Mouse (Mus musculus) kidney, embryonic 14.5 days (tissue): ENCODE measurements at regions not wholly inside any gene's neighbourhood (a gene's known extent, or its start where the extent isn't known, plus 50 kb on each side); places are given as distances from the start of the nearest gene placed in this dataset.

Experiments
- ATAC-seq: fragments of 200-750 bp; cut with Nextera tagmentation; 2 replicates; pipeline ENCODE4 v1.8.0; 2017; ENCODE audit warnings: moderate number of reproducible peaks, mild to moderate bottlenecking, moderate TSS enrichment, moderate library complexity; ENCODE audit not compliant: low FRiP score, low TSS enrichment
- H3K27ac ChIP-seq: fragments of 300-500 bp; sonication (generic); 2 replicates; pipeline ENCODE4 v1.5.1; 2014; ENCODE audit warnings: low read depth, mild to moderate bottlenecking, low read length, moderate library complexity, mixed read lengths
- H3K27me3 ChIP-seq: fragments of 300-500 bp; sonication (generic); 2 replicates; pipeline ENCODE4 v1.6.1; 2014; ENCODE audit warnings: mild to moderate bottlenecking, low read length; ENCODE audit not compliant: control insufficient read depth, insufficient read depth
- H3K36me3 ChIP-seq: fragments of 300-500 bp; sonication (generic); 2 replicates; pipeline ENCODE4 v1.6.1; 2014; ENCODE audit warnings: low read length, mixed read lengths; ENCODE audit not compliant: control insufficient read depth, insufficient read depth
- H3K4me1 ChIP-seq: fragments of 300-500 bp; sonication (generic); 2 replicates; pipeline ENCODE4 v1.6.1; 2014; ENCODE audit warnings: low read length, mixed read lengths; ENCODE audit not compliant: control insufficient read depth, insufficient read depth
- H3K4me2 ChIP-seq: fragments of 300-500 bp; sonication (generic); replicated peaks from 2 replicates; pipeline ENCODE4 v1.6.1; 2014; ENCODE audit warnings: low read depth, mild to moderate bottlenecking, low read length
- H3K4me3 ChIP-seq: fragments of 300-500 bp; sonication (generic); 2 replicates; pipeline ENCODE4 v1.5.1; 2014; ENCODE audit warnings: mild to moderate bottlenecking, low read length
- H3K9ac ChIP-seq: fragments of 300-500 bp; sonication (generic); 2 replicates; pipeline ENCODE4 v1.6.1; 2014; ENCODE audit warnings: low read depth, mild to moderate bottlenecking, low read length, moderate library complexity
- H3K9me3 ChIP-seq: fragments of 300-500 bp; sonication (generic); 2 replicates; pipeline ENCODE4 v1.6.1; 2016; ENCODE audit warnings: low read length; ENCODE audit not compliant: control insufficient read depth
- WGBS: fragments of 180-500 bp; shearing (Covaris S2); extraction: QIAGEN DNeasy Blood & Tissue Kit; methylation state at CpG from one replicate; pipeline ENCODE4 v1.1.7; 2014; 5-methylcytosine and 5-hydroxymethylcytosine counted together

DNA sequence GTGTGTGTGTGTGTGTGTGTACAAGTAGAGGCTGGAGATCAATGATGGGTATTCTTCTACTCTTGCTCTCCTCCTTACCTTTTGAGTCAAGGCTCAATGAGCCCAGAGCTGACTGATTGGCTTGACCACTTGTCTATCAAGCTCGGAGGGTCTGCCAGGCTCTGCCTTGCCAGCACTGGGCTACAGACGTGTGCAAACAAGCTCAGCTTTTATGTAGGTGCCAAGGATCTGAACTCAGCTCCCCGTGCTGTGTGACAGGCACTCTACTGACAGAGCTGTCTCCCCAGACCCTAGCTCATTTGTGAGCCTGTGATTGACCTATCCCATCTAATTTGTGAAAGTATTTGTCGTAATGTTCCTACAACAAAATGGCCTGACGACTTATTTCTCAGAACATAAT, 54.2 kb upstream of the Cdc42bpa start:
- H3K4me3 ChIP-seq, result no peak overlapping the region
- no peak for ATAC-seq
- H3K9me3 ChIP-seq, result no peaks in the 10 kb centered on the region
- WGBS, result 94% methylated on average over 5 of the region's 5 CpGs
- H3K9ac ChIP-seq, result no peak overlapping the region
- H3K27me3 ChIP-seq, result no peaks in the 10 kb centered on the region
- no peaks in the 10 kb centered on the region for H3K4me1 ChIP-seq
- H3K27ac ChIP-seq, result no peak overlapping the region
- no peak overlapping the region for H3K4me2 ChIP-seq
- no peaks in the 10 kb centered on the region for H3K36me3 ChIP-seq

DNA sequence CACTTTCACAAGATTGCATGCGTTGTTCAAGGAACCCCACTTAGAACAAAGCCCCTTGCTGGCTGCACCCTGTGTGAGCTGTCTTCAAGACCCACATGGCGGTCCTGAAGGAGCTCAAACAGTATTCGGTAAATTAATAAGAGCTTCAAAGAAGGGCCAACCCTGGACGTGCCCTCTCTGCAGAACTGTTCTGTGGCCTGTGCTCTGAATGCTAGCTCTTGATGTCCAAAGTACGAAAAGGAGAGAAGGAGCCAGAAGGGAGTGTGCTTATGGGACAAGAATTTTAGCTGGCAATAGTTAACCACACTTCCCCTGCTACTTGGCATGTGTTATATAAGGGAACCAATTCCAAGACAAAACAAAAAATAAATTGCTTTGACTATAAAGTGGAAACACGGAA, 67.6 kb upstream of the Cdc42bpa start:
- no peaks in the 10 kb centered on the region for H3K36me3 ChIP-seq
- no peaks in the 10 kb centered on the region for H3K4me1 ChIP-seq
- no peak overlapping the region for H3K27ac ChIP-seq
- ATAC-seq, result no peak
- no peak overlapping the region for H3K9ac ChIP-seq
- WGBS, result 89% methylated on average over 6 of the region's 6 CpGs
- H3K27me3 ChIP-seq, result no peaks in the 10 kb centered on the region
- H3K9me3 ChIP-seq, result 0 out of 2 replicates have a peak, but pooled peaks cover 3% of the 10 kb centered on the region
- no peak overlapping the region for H3K4me3 ChIP-seq
- no peak overlapping the region for H3K4me2 ChIP-seq

DNA sequence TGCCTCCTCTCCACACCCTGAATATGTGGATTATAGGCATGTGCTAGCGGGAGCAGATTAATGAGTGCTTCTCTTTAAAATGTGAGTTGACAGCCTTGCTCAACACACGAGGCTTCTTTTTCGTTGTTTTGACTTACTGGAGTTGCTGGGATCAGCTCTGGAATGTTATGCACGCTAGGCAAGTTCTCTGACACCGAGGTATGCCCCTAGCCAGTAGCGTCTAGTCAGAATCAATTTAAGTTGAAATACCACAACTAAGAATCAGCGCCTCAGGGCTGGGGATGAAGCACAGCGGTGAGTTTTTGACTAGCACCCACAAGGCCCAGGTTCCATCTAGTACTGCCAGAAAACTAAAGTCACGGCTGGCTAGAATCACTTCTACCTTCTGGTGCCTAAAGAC, 72.4 kb upstream of the Cdc42bpa start:
- H3K4me2 ChIP-seq, result no peak overlapping the region
- no peak overlapping the region for H3K4me3 ChIP-seq
- 71% methylated on average over 9 of the region's 9 CpGs for WGBS
- H3K27ac ChIP-seq, result no peak overlapping the region
- H3K36me3 ChIP-seq, result no peaks in the 10 kb centered on the region
- no peaks in the 10 kb centered on the region for H3K27me3 ChIP-seq
- H3K9me3 ChIP-seq, result no peaks in the 10 kb centered on the region
- ATAC-seq, result no peak
- no peaks in the 10 kb centered on the region for H3K4me1 ChIP-seq
- H3K9ac ChIP-seq, result no peak overlapping the region

DNA sequence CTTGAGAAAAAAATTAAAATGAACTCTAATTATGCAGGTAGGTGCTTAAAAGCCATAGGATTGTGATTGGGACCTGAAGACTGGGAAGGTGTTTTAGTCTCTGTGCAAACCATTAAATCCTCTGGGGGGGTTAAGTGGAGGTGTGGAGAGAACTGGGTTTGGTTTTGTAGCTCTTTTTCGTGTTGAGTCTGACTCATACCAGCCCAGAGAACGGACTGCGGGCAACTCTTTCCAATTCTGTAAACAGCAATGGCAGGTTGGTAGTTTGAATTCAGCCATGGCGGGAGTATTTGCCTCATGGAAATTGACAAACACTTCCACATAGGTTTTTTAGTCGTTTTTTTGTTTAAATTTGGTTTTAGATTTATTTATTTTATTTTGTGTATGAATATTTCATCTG, 77.7 kb upstream of the Ahctf1 start:
- Histone ChIP-seq H3K4me3 (no peak overlapping the region), H3K9me3 (no peaks in the 10 kb centered on the region), H3K27ac (no peak overlapping the region), H3K36me3 (no peaks in the 10 kb centered on the region), H3K4me2 (no peak overlapping the region), H3K4me1 (no peaks in the 10 kb centered on the region), H3K9ac (no peak overlapping the region), H3K27me3 (no peaks in the 10 kb centered on the region)
- ATAC-seq, result no peak
- WGBS, result 84% methylated on average over 5 of the region's 5 CpGs

DNA sequence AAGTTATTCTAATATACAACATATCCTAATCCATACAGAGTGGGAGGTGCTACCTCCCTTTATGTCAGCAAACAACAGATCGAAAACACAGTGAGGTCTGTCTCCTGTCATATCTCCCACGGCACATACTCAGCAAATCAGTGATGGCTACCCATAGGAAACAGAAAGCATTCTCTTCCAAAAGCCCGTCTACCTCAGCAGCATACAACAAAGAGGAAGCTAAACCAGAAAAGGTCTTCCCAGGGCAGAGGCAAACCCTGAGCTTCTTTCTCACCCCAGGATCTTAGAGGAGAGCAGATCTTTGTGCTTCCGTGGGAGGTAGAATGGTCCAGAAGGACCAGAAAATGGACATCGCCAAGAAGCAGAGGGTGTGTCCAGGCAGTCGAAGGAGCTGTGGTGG, 74.4 kb upstream of the Ahctf1 start:
- no peaks in the 10 kb centered on the region for H3K36me3 ChIP-seq
- H3K27me3 ChIP-seq, result no peaks in the 10 kb centered on the region
- H3K4me1 ChIP-seq, result no peaks in the 10 kb centered on the region
- no peak overlapping the region for H3K27ac ChIP-seq
- no peak overlapping the region for H3K4me3 ChIP-seq
- H3K9ac ChIP-seq, result no peak overlapping the region
- H3K4me2 ChIP-seq, result no peak overlapping the region
- no peak for ATAC-seq
- H3K9me3 ChIP-seq, result no peaks in the 10 kb centered on the region; the same call in 1 of the 2 replicates
- WGBS, result 79% methylated on average over 6 of the region's 6 CpGs

DNA sequence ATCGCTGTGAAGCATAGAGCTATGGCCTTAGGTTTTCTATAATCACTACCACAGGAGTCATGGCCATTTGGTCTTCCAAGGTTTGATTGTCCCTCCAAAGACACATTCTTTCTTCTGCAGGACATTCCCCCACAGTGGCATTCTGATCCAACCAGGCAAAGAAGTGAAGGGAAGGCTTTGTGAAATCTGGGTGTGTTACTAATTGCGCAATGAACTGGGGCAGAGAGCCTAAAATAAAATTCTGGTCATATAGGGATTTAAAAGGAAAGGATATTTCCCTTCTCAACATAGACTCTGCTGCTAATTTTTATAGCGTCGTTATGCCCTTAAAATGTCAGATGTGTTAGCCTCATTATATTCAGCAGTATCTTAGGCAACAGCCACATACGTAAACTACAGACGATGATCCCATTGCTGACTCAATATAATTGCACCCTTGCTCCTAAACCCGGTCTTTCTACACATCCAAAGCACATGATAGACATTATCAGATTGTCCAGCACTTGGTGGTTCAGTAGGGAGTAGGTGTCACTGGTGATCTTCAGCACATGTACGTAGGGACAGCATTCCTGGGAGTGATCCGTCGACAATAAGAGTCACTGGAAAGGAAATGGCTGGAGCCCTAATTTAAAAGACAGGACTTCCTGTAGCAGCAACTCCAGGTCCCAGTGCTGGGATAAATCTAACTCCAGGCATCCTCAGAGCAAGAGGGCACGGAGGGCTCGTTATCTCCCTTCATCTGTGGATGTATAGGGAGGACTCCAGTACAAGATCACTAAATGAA, 70.5 kb upstream of the Ahctf1 start:
- WGBS, result 70% methylated on average over 12 of the region's 12 CpGs
- no peak overlapping the region for H3K4me3 ChIP-seq
- no peaks in the 10 kb centered on the region; the same call in 1 of the 2 replicates for H3K9me3 ChIP-seq
- no peak overlapping the region for H3K4me2 ChIP-seq
- no peak for ATAC-seq
- no peak overlapping the region for H3K27ac ChIP-seq
- H3K4me1 ChIP-seq, result no peaks in the 10 kb centered on the region
- no peaks in the 10 kb centered on the region for H3K36me3 ChIP-seq
- no peaks in the 10 kb centered on the region for H3K27me3 ChIP-seq
- H3K9ac ChIP-seq, result no peak overlapping the region

DNA sequence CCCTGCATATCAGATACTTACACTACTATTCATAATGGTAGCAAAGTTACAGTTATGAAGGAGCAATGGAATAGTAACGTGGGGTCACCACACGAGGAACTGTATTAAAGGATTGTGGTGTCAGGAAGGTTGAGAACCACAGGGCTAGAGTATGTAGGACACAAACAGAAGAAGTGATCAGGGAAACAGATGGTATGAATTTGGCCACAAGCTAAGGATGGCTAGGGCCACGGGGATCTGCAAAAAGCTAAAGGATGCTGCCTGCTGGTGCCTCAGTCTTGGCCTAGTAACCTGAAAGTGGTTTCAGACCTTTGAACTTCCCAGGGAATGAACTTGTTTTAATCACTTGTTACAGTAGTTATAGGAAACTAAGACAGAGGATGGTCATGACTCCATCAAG, 68.5 kb upstream of the Ahctf1 start:
- H3K9ac ChIP-seq, result no peak overlapping the region
- H3K4me1 ChIP-seq, result no peaks in the 10 kb centered on the region
- H3K4me2 ChIP-seq, result no peak overlapping the region
- ATAC-seq, result no peak
- H3K4me3 ChIP-seq, result no peak overlapping the region
- 91% methylated on average over 3 of the region's 3 CpGs for WGBS
- no peak overlapping the region for H3K27ac ChIP-seq
- no peaks in the 10 kb centered on the region; the same call in 1 of the 2 replicates for H3K9me3 ChIP-seq
- no peaks in the 10 kb centered on the region for H3K36me3 ChIP-seq
- H3K27me3 ChIP-seq, result no peaks in the 10 kb centered on the region

DNA sequence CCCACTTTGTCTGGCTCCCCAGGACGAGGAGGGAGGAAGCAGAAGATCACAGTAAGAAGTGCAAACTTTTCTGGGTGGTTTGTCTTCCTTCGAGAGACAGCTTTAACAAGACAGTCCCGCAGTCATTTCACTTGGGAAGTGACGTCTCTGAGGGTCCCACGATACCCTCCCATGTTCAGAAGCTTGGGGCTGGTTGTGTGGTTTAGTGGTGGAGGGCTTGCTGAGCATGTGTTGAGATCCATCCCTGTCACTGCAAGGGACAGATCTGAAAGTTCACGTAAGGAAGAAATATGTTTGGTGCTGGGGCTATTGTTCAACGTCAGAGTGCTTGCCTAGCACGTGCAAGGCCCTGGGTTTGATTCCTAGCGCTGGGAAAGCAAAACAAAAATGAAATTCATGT, 65.2 kb upstream of the Ahctf1 start:
- Histone ChIP-seq H3K27me3 (no peaks in the 10 kb centered on the region), H3K4me2 (no peak overlapping the region), H3K9me3 (no peaks in the 10 kb centered on the region; the same call in 1 of the 2 replicates), H3K9ac (no peak overlapping the region), H3K36me3 (no peaks in the 10 kb centered on the region), H3K4me1 (peaks cover 9% of the 10 kb centered on the region; the same call in 1 of the 2 replicates), H3K4me3 (no peak overlapping the region), H3K27ac (no peak overlapping the region)
- WGBS, result 89% methylated on average over 9 of the region's 9 CpGs
- ATAC-seq, result no peak

DNA sequence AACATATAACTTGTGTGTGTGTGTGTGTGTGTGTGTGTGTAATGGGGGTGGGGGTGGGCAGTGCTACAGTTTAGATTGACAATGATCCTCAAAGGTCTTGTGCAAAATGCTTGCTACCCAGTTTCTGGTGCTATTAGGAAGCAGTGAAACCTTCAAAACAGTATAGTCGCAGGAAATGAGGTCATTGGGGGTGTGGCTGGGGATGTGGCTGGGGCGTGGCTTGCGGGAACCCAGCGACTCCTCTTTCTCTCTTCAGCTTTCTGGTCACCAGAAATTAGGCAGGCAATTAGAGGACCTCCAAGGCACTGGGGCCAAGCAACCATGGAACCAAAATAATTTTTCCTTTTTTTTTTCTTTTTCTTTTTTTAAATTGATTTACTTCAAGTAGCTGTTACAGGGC, 64.0 kb upstream of the Ahctf1 start:
- 89% methylated on average over 4 of the region's 4 CpGs for WGBS

More for the DNA sequence above, 64.0 kb upstream of the Ahctf1 start:
- H3K4me3 ChIP-seq, result no peak overlapping the region
- H3K27ac ChIP-seq, result no peak overlapping the region
- peaks cover 9% of the 10 kb centered on the region; the same call in 1 of the 2 replicates for H3K4me1 ChIP-seq
- no peak overlapping the region for H3K4me2 ChIP-seq
- H3K27me3 ChIP-seq, result no peaks in the 10 kb centered on the region
- no peak overlapping the region for H3K9ac ChIP-seq
- H3K9me3 ChIP-seq, result no peaks in the 10 kb centered on the region
- H3K36me3 ChIP-seq, result no peaks in the 10 kb centered on the region
- no peak for ATAC-seq
